Mouse (Mus musculus) liver, embryonic 11.5 days (tissue): ENCODE measurements around the gene Washc4. TPM values are rescaled to one million over a fixed set of nuclear protein-coding genes. Genes with fewer than 3 reads are reported as not detected.
A peak's percentile ranks its signal among the peaks of the same experiment; 100 is the strongest.
"Not testable (repeated sequence)": the region's sequence is repeated elsewhere in the genome, so short reads cannot be mapped to it uniquely, and the experiment has no call there.

Experiments used
- ATAC-seq: fragments of 200-750 bp; cut with Nextera tagmentation; replicated peaks from 2 replicates; pipeline ENCODE4 v1.8.0; 2017; ENCODE audit warnings: moderate number of reproducible peaks, mild to moderate bottlenecking, moderate TSS enrichment, moderate library complexity; ENCODE audit not compliant: low FRiP score
- DNase-seq: peaks from one replicate; pipeline ENCODE4 v3.0.0-alpha.2; 2017; ENCODE audit warnings: low spot score
- H3K27ac ChIP-seq: fragments of 300-500 bp; sonication (generic); 2 replicates; pipeline ENCODE4 v1.5.1; 2014; ENCODE audit warnings: mild to moderate bottlenecking, low read depth, low read length, control low read depth
- H3K27me3 ChIP-seq: fragments of 300-500 bp; sonication (generic); replicated peaks from 2 replicates; pipeline ENCODE4 v1.6.1; 2014; ENCODE audit warnings: low read length, mixed read lengths; ENCODE audit not compliant: control insufficient read depth, insufficient read depth
- H3K36me3 ChIP-seq: fragments of 300-500 bp; sonication (generic); 2 replicates; pipeline ENCODE4 v1.6.1; 2014; ENCODE audit warnings: mild to moderate bottlenecking, low read length, moderate library complexity, mixed read lengths; ENCODE audit not compliant: control insufficient read depth, insufficient read depth
- H3K4me1 ChIP-seq: fragments of 300-500 bp; sonication (generic); replicated peaks from 2 replicates; pipeline ENCODE4 v1.6.1; 2014; ENCODE audit warnings: low read length, mixed read lengths; ENCODE audit not compliant: control insufficient read depth, insufficient read depth
- H3K4me2 ChIP-seq: fragments of 300-500 bp; sonication (generic); 2 replicates; pipeline ENCODE4 v1.6.1; 2014; ENCODE audit warnings: mild to moderate bottlenecking, control low read depth, moderate library complexity
- H3K4me3 ChIP-seq: fragments of 300-500 bp; sonication (generic); 2 replicates; pipeline ENCODE4 v1.5.1; 2014; ENCODE audit warnings: low read depth, low read length, control low read depth
- H3K9ac ChIP-seq: fragments of 300-500 bp; sonication (generic); 2 replicates; pipeline ENCODE4 v1.6.1; 2014; ENCODE audit warnings: low read depth, low read length, control low read depth
- H3K9me3 ChIP-seq: fragments of 300-500 bp; sonication (generic); 2 replicates; pipeline ENCODE4 v1.6.1; 2016; ENCODE audit warnings: low read length, inconsistent platforms, mixed read lengths; ENCODE audit not compliant: control insufficient read depth
- WGBS: fragments of 180-500 bp; shearing (Covaris S2); extraction: QIAGEN DNeasy Blood & Tissue Kit; methylation state at CpG from one replicate; pipeline ENCODE4 v1.1.7; 2014; 5-methylcytosine and 5-hydroxymethylcytosine counted together
- polyA plus RNA-seq: library from polyadenylated mRNA; unstranded; fragments of >200 nt; fragmentation: Nextera tagmentation; extraction: Ambion mirVana; gene quantifications from 2 replicates; pipeline ENCODE4 v1.2.1, GENCODE M21; 2014

Gene Washc4
- 27.5 and 31.0 TPM in 2 replicates for polyA plus RNA-seq

DNA sequence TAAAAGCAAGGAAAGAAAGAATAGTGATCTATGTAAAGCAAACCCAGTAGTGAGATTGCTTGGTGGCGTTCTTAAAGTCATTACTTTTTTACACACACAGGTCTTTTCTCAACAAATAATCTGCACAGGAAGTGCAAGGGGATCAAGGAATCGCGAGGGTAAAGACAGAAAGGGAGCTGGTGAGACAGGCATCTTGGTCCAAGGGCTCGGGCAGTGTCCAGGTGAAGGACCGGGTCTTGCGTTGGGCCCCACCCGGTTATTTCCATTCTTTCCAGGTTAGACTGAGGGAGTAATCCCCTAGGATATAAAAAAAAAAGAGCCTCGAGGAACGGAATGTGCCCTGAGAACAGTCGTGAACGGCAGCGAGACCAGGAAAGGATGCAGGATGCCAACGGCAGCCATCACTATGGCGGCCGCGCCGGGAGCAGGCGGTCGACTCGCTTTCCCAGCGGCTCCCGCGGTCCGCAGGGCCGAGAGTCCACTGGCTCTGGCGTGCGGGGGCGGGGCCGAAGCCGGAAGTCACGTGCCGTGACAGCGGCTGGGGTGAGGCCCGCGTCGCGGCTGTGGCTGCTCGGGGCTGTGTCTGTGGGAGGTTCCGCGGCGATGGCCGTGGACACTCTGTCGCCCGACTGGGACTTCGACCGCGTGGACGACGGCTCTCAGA lies at the start of gene Washc4:
TSS of gene Washc4 (plus strand) at position 314 of the 664 bp plus-strand sequence.
- peak; percentile 91 for DNase-seq
- H3K9me3 ChIP-seq, result no peaks in the 10 kb centered on the region
- H3K4me2 ChIP-seq, result peak within 1 kb of the TSS; percentile 73
- H3K4me1 ChIP-seq, result peaks cover 10% of the 10 kb centered on the region
- 3% methylated on average over 49 of the region's 49 CpGs for WGBS
- peak; percentile 100 for ATAC-seq
- H3K36me3 ChIP-seq, result no peaks in the 10 kb centered on the region
- H3K27ac ChIP-seq, result peak within 1 kb of the TSS; percentile 75
- no peaks in the 10 kb centered on the region for H3K27me3 ChIP-seq
- peak within 1 kb of the TSS; percentile 88 for H3K9ac ChIP-seq
- H3K4me3 ChIP-seq, result peak within 1 kb of the TSS; percentile 92

DNA sequence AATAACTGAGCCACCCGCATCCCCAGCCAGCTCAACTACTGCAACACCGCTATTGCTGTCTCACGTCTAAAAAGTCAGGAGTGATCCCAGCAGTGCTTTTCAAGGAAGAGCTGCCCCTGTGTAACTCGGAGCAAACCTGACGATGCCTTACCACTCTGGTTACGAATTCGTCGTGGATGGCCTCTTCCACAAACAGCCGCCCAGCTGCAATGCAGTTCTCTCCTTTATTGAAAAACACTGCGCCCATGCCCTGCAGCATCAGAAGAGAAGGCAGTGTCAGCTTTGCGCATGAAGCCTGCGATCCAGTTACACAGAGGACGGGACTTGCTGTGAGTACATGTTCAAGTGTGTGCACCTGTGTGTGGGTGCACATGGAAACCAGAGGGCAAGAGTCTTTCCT lies 46.2 kb upstream of the Washc4 start:
- DNase-seq (no peak), ATAC-seq (no peak)
- Histone ChIP-seq H3K27me3 (no peaks in the 10 kb centered on the region), H3K27ac (no peak overlapping the region), H3K4me3 (no peak overlapping the region), H3K4me2 (no peak overlapping the region), H3K36me3 (no peaks in the 10 kb centered on the region), H3K9ac (no peak overlapping the region), H3K9me3 (no peaks in the 10 kb centered on the region), H3K4me1 (no peaks in the 10 kb centered on the region)
- WGBS, result 80% methylated on average over 13 of the region's 13 CpGs

DNA sequence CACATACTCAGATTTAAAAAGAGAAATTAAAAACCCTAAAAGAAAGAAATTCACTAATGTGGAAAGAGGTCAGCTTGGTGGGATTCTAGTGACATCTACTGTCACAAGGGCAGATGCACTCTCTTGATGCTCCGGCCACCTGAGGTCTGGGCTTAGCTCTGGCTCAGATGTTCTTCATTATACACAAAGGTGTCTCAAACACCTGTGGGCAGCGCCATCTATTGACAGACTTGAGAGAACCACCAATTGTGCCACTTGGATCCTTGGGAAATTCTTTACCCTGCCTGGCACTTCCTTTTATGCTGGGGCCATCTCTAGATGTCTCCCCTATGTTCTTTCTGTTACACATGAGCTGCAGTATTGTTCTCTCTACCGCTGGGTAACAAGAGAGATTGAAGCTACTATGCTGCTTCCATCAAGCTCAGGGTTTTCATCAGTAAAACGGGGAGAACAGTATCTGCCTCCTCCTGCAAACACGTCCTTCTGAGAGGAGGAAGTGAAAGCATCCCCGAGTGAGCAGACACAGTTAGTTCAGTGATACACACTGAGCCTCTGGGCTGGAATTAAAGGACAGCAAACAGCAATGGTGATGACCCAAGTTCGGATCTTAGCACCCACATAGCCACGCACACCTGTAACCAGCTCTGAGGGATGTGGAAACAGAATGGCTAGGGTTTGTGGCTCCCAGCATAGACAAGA lies 34.4 kb upstream of the Washc4 start:
- 56% methylated on average over 8 of the region's 8 CpGs for WGBS

DNA sequence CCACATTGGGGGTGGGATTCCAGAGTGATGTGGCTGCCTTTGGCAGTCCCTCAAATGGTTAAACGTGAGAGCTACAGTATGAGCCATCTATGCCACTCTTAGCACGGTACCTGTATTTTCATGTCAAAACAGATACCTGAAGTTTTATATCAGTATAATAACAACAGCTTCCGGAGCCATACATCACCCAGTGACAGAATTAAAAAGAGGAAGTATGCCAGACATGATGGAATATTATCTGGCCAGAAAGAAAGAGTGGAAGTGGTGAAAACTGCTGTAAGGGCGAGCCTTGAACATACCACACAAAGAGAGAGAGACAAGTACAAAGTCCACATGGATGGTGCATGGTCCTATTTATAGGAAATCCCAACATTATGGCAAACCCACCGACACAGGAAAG lies 32.2 kb upstream of the Washc4 start:
- WGBS, result 61% methylated on average over 5 of the region's 5 CpGs
- Histone ChIP-seq H3K4me2 (no peak overlapping the region), H3K4me3 (no peak overlapping the region), H3K9ac (no peak overlapping the region), H3K36me3 (no peaks in the 10 kb centered on the region), H3K27ac (no peak overlapping the region), H3K27me3 (no peaks in the 10 kb centered on the region), H3K9me3 (no peaks in the 10 kb centered on the region), H3K4me1 (no peaks in the 10 kb centered on the region)
- DNase-seq (no peak), ATAC-seq (no peak)

More for the DNA sequence above, 34.4 kb upstream of the Washc4 start:
- no peak overlapping the region for H3K4me2 ChIP-seq
- no peaks in the 10 kb centered on the region for H3K4me1 ChIP-seq
- H3K9ac ChIP-seq, result no peak overlapping the region
- no peak overlapping the region for H3K27ac ChIP-seq
- H3K36me3 ChIP-seq, result no peaks in the 10 kb centered on the region
- no peaks in the 10 kb centered on the region for H3K27me3 ChIP-seq
- no peak for ATAC-seq
- H3K9me3 ChIP-seq, result no peaks in the 10 kb centered on the region
- DNase-seq, result no peak
- H3K4me3 ChIP-seq, result no peak overlapping the region

DNA sequence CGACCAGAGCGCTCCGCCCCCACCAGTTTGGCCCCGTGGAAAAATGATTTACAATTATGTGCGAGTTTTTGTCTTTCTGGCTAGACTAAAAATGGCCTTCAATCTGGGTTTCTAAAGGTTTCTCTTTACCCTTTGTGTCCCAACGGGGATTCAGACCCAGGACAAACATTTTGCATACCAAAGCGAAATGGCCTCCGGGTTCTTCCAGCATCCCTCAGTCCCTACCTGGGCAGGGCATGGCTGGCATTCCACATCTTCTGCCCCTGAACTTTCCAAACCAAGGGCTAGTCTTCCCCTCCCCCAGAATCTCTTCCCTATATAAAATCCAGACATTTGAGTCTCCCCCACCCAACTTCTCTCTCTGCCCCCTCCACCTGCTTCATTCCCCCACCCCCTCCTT lies 29.8 kb upstream of the Washc4 start:
- WGBS, result 83% methylated on average over 8 of the region's 8 CpGs
- no peak for ATAC-seq
- H3K9ac ChIP-seq, result no peak overlapping the region
- H3K4me3 ChIP-seq, result no peak overlapping the region
- no peaks in the 10 kb centered on the region for H3K4me1 ChIP-seq
- DNase-seq, result no peak
- H3K27ac ChIP-seq, result no peak overlapping the region
- no peaks in the 10 kb centered on the region for H3K27me3 ChIP-seq
- H3K36me3 ChIP-seq, result no peaks in the 10 kb centered on the region
- no peaks in the 10 kb centered on the region for H3K9me3 ChIP-seq
- H3K4me2 ChIP-seq, result no peak overlapping the region

DNA sequence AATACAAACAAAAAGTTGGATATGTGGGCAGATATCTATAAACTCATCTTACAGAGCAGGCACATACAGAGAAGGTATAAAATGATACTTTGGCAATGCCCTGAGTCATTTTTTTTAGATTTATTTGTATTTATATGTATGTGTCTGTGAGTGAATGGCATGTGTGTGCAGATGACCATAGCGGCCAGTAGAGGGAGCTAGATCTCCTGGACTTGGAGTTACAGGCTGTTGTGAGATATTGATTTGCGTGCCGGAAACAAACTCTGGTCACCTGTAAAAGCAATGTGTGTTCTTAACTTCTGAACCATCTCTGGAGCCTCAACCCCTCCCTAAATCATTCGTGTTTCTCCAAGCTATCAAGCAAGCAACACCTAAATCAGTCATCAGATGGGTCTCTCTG lies 22.6 kb upstream of the Washc4 start:
- no peak for DNase-seq
- no peaks in the 10 kb centered on the region for H3K9me3 ChIP-seq
- no peaks in the 10 kb centered on the region for H3K36me3 ChIP-seq
- no peak overlapping the region for H3K4me2 ChIP-seq
- H3K27me3 ChIP-seq, result no peaks in the 10 kb centered on the region
- H3K4me3 ChIP-seq, result no peak overlapping the region
- no peak overlapping the region for H3K27ac ChIP-seq
- no peaks in the 10 kb centered on the region for H3K4me1 ChIP-seq
- no peak overlapping the region for H3K9ac ChIP-seq
- WGBS, result 75% methylated on average over 4 of the region's 4 CpGs
- no peak for ATAC-seq

DNA sequence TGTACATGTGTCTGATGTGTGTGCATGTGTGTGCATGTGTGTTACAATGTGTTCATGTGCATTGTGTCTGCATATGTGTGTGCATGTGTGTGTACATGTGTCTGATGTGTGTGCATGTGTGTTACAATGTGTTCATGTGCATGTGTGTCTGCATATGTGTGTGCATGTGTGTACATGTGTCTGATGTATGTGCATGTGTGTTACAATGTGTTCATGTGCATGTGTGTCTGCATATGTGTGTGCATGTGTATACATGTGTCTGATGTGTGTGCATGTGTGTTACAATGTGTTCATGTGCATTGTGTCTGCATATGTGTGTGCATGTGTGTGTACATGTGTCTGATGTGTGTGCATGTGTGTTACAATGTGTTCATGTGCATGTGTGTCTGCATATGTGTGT lies 19.3 kb upstream of the Washc4 start:
- not testable (repeated sequence) for H3K27me3 ChIP-seq, H3K4me3 ChIP-seq, DNase-seq, H3K9ac ChIP-seq, ATAC-seq, H3K9me3 ChIP-seq, H3K4me1 ChIP-seq, H3K4me2 ChIP-seq, H3K36me3 ChIP-seq, H3K27ac ChIP-seq

DNA sequence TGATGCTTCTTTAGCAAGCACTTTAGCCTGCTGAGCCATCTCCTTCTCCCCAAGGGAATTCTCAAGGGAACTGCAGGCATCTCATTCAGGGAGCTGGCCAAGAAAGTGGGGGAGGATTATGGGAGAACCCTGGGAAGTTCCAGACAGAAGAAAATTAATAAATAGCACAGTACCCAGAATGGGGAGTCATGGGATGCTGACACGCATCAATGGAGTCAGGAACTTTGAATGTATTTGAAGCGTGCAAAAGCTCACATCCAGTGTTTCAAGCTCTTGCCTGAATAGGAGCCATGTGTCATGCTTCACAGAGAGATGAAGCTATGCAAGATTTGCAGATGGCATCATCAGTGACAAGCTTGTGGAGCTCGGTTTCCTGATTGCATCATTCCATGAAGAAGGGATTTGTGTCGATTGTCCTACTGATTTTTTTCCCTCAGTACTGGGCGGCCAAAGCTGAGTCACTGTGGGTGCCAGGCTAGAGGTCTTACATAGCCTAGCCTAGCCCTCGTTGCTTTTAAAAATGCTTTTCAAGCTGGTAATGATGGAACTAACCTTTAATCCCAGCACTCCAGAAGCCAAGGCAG lies 13.1 kb upstream of the Washc4 start:
- Histone ChIP-seq H3K9me3 (no peaks in the 10 kb centered on the region), H3K9ac (no peak overlapping the region), H3K4me1 (no peaks in the 10 kb centered on the region), H3K36me3 (no peaks in the 10 kb centered on the region), H3K4me3 (no peak overlapping the region), H3K27me3 (peaks cover 23% of the 10 kb centered on the region), H3K4me2 (no peak overlapping the region), H3K27ac (no peak overlapping the region)
- ATAC-seq, result no peak
- 73% methylated on average over 6 of the region's 6 CpGs for WGBS
- DNase-seq, result no peak
